Mouse (Mus musculus) bone marrow, adult 2 months (tissue): ENCODE measurements around the gene Fam120a.

ENCODE experiments used
- CTCF ChIP-seq: fragments of 200-500 bp; IDR thresholded peaks from 2 replicates; pipeline ENCODE4 v1.5.1; 2011; ENCODE audit warnings: low read length, control low read depth; ENCODE audit not compliant: control insufficient read depth, insufficient read depth
- POLR2A ChIP-seq: fragments of 200-500 bp; IDR thresholded peaks from 2 replicates; pipeline ENCODE4 v1.6.1; 2011; ENCODE audit warnings: low read depth, mild to moderate bottlenecking, control low read depth, low read length, borderline replicate concordance; ENCODE audit not compliant: control insufficient read depth

DNA sequence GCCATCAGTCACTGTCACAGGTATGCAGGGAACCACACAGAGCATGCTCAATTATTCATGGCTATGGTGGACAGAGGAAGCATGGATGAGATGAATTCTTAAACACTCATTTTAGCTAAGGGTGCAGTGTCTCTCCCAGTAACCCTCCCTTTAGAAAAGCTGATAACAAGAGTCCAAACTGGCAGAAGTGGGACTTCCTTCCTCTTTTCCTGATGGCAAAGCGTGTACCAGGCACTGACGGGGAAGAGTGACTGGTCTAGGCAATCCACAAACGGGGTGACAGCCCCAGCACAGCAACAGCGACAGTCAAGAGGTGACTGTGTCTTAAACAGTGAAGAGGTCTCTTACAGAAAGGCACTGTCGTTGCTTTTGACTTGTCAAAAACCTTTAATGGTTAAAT lies 72.4 kb downstream of the Fam120a start:
- no peak for TF ChIP-seq CTCF
- TF ChIP-seq POLR2A = no peak
